Mouse (Mus musculus): ENCODE data around the gene Ski. TPM values are rescaled to one million over a fixed set of nuclear protein-coding genes. Genes with fewer than 3 reads are reported as not detected.

Ski gene
- polyA plus RNA-seq, 1 experiment from 2014 or later: 14.5 TPM

- H3K36me3 ChIP-seq (ENCODE audit: insufficient read depth, low read length): peaks cover 7% of the 10 kb centered on the region; the same call in 1 of the 2 replicates
- peaks cover 77% of the 10 kb centered on the region for H3K4me1 ChIP-seq (ENCODE audit: insufficient read depth, low read length)
- no peaks in the 10 kb centered on the region for H3K27me3 ChIP-seq (ENCODE audit: insufficient read depth, low read length)
- WGBS: 40% methylated on average over 9 of the region's 9 CpGs
- no peak overlapping the region for H3K27ac ChIP-seq (ENCODE audit: low read length)
- H3K4me3 ChIP-seq (ENCODE audit: low read length): no peak overlapping the region
- no peak overlapping the region for H3K9ac ChIP-seq (replicated peaks; ENCODE audit: low read length)
- H3K9me3 ChIP-seq (ENCODE audit: low read length): no peaks in the 10 kb centered on the region
- H3K4me2 ChIP-seq (replicated peaks; ENCODE audit: low read depth, low read length): 0 out of 2 replicates have a peak overlapping the region, but pooled peaks have one; percentile 3
- no peak for ATAC-seq (ENCODE audit: low FRiP score, low TSS enrichment)
Measured at GRCm38 (mm10) chr4:155215203-155215602, 7.2 kb downstream of the Ski start.

GRCm38 (mm10) chr4:155214793-155215192, 7.6 kb downstream of the Ski start:
- no peak for ATAC-seq (ENCODE audit: low FRiP score, low TSS enrichment)
- Histone ChIP-seq H3K4me2 (replicated peaks; ENCODE audit: low read depth, low read length) (0 out of 2 replicates have a peak overlapping the region, but pooled peaks have one; percentile 3), H3K27ac (ENCODE audit: low read length) (no peak overlapping the region), H3K9ac (replicated peaks; ENCODE audit: low read length) (no peak overlapping the region), H3K9me3 (ENCODE audit: low read length) (no peaks in the 10 kb centered on the region), H3K36me3 (ENCODE audit: insufficient read depth, low read length) (peaks cover 7% of the 10 kb centered on the region; the same call in 1 of the 2 replicates), H3K4me1 (ENCODE audit: insufficient read depth, low read length) (peaks cover 73% of the 10 kb centered on the region), H3K27me3 (ENCODE audit: insufficient read depth, low read length) (no peaks in the 10 kb centered on the region), H3K4me3 (ENCODE audit: low read length) (no peak overlapping the region)
- WGBS: 81% methylated on average over 10 of the region's 10 CpGs

GRCm38 (mm10) chr4:155214188-155214587, 8.2 kb downstream of the Ski start:
- Histone ChIP-seq H3K4me1 (ENCODE audit: insufficient read depth, low read length) (peaks cover 73% of the 10 kb centered on the region), H3K27me3 (ENCODE audit: insufficient read depth, low read length) (no peaks in the 10 kb centered on the region), H3K9ac (replicated peaks; ENCODE audit: low read length) (0 out of 2 replicates have a peak overlapping the region, but pooled peaks have one; percentile 19), H3K9me3 (ENCODE audit: low read length) (no peaks in the 10 kb centered on the region), H3K36me3 (ENCODE audit: insufficient read depth, low read length) (peaks cover 7% of the 10 kb centered on the region; the same call in 1 of the 2 replicates), H3K27ac (ENCODE audit: low read length) (no peak overlapping the region), H3K4me2 (replicated peaks; ENCODE audit: low read depth, low read length) (no peak overlapping the region), H3K4me3 (ENCODE audit: low read length) (no peak overlapping the region)
- 73% methylated on average over 6 of the region's 6 CpGs for WGBS
- ATAC-seq (ENCODE audit: low FRiP score, low TSS enrichment): no peak

DNA sequence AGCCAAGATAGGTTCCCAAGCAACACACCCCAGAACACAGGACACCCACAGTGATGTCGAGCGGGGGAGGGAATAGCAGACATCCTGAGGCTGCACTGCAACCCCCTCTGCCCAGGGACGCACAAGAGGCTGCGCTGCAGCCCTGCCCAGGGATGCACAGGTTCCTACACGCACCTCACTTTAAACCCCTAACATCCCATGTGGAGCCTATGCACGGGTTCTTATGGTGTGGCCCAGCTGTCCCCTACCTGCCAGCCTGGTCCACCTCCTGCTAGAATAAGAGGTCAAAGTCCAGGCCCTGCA, 8.7 kb downstream of the Ski start:
- 69% methylated on average over 6 of the region's 6 CpGs for WGBS
- Histone ChIP-seq H3K36me3 (ENCODE audit: insufficient read depth, low read length) (peaks cover 7% of the 10 kb centered on the region; the same call in 1 of the 2 replicates), H3K27ac (ENCODE audit: low read length) (no peak overlapping the region), H3K27me3 (ENCODE audit: insufficient read depth, low read length) (no peaks in the 10 kb centered on the region), H3K4me3 (ENCODE audit: low read length) (no peak overlapping the region), H3K9me3 (ENCODE audit: low read length) (no peaks in the 10 kb centered on the region), H3K9ac (replicated peaks; ENCODE audit: low read length) (no peak overlapping the region), H3K4me2 (replicated peaks; ENCODE audit: low read depth, low read length) (no peak overlapping the region), H3K4me1 (ENCODE audit: insufficient read depth, low read length) (peaks cover 73% of the 10 kb centered on the region)
- ATAC-seq (ENCODE audit: low FRiP score, low TSS enrichment): no peak

- no peak overlapping the region for H3K27ac ChIP-seq (ENCODE audit: low read length)
- 65% methylated on average over 9 of the region's 9 CpGs for WGBS
- H3K9ac ChIP-seq (replicated peaks; ENCODE audit: low read length): no peak overlapping the region
- H3K36me3 ChIP-seq (ENCODE audit: insufficient read depth, low read length): peaks cover 7% of the 10 kb centered on the region; the same call in 1 of the 2 replicates
- no peaks in the 10 kb centered on the region for H3K9me3 ChIP-seq (ENCODE audit: low read length)
- H3K4me2 ChIP-seq (replicated peaks; ENCODE audit: low read depth, low read length): no peak overlapping the region
- H3K4me1 ChIP-seq (ENCODE audit: insufficient read depth, low read length): peaks cover 73% of the 10 kb centered on the region
- no peak overlapping the region for H3K4me3 ChIP-seq (ENCODE audit: low read length)
- no peak for ATAC-seq (ENCODE audit: low FRiP score, low TSS enrichment)
- H3K27me3 ChIP-seq (ENCODE audit: insufficient read depth, low read length): no peaks in the 10 kb centered on the region
Measured at GRCm38 (mm10) chr4:155213052-155213751, 9.2 kb downstream of the Ski start.

DNA sequence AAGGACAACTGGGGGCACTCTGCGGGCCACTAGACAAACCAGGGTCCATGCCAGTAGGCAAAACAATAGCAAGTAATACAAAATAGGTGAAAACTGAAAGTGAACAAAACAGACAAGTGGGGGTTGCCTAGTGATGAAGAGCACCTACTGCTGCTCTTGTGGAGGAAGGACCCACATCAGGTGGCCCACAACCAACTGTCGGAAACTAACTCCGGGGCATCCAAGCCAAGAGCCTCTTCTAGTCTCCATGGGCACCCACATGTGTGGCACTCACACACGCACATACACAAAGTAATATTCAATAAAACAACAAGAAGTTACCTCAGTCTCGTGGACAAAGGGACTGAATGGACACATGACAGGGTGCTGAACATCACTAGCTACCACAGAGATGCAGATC, 12.9 kb downstream of the Ski start:
- Histone ChIP-seq H3K4me1 (ENCODE audit: insufficient read depth, low read length) (peaks cover 68% of the 10 kb centered on the region), H3K27me3 (ENCODE audit: insufficient read depth, low read length) (no peaks in the 10 kb centered on the region), H3K27ac (ENCODE audit: low read length) (no peak overlapping the region), H3K4me2 (replicated peaks; ENCODE audit: low read depth, low read length) (no peak overlapping the region), H3K36me3 (ENCODE audit: insufficient read depth, low read length) (peaks cover 7% of the 10 kb centered on the region; the same call in 1 of the 2 replicates), H3K9ac (replicated peaks; ENCODE audit: low read length) (no peak overlapping the region), H3K9me3 (ENCODE audit: low read length) (no peaks in the 10 kb centered on the region), H3K4me3 (ENCODE audit: low read length) (no peak overlapping the region)
- WGBS: 91% methylated on average over 5 of the region's 5 CpGs
- ATAC-seq (ENCODE audit: low FRiP score, low TSS enrichment): no peak

- no peak for ATAC-seq (ENCODE audit: low FRiP score, low TSS enrichment)
- Histone ChIP-seq H3K36me3 (ENCODE audit: insufficient read depth, low read length) (peaks cover 7% of the 10 kb centered on the region; the same call in 1 of the 2 replicates), H3K4me2 (replicated peaks; ENCODE audit: low read depth, low read length) (no peak overlapping the region), H3K4me3 (ENCODE audit: low read length) (no peak overlapping the region), H3K4me1 (ENCODE audit: insufficient read depth, low read length) (peaks cover 64% of the 10 kb centered on the region), H3K27ac (ENCODE audit: low read length) (no peak overlapping the region; the same call in 1 of the 2 replicates), H3K27me3 (ENCODE audit: insufficient read depth, low read length) (no peaks in the 10 kb centered on the region), H3K9me3 (ENCODE audit: low read length) (no peaks in the 10 kb centered on the region), H3K9ac (replicated peaks; ENCODE audit: low read length) (no peak overlapping the region)
Measured at GRCm38 (mm10) chr4:155209079-155209478, 13.3 kb downstream of the Ski start.

DNA sequence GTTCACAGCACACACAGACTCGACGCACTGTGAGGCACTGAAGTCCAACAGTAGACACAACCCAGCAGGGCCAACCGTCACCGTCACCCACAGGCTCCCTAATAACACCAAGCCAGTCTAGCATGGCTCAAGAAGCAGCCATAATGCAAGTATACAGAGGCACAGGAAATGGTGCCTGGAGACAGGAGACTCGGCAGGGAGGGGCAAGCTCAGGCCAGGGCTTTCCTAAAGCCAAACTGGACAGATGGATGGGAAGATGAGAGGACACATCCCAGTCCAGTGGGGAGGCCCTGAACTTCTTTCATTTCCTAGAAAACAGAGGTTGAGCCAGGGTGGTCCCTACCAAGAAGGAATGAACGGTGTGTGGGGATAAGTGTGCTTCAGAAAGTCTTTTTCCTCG, 13.8 kb downstream of the Ski start:
- Histone ChIP-seq H3K9me3 (ENCODE audit: low read length) (no peaks in the 10 kb centered on the region), H3K4me1 (ENCODE audit: insufficient read depth, low read length) (peaks cover 59% of the 10 kb centered on the region), H3K27me3 (ENCODE audit: insufficient read depth, low read length) (no peaks in the 10 kb centered on the region), H3K9ac (replicated peaks; ENCODE audit: low read length) (no peak overlapping the region), H3K4me3 (ENCODE audit: low read length) (no peak overlapping the region), H3K36me3 (ENCODE audit: insufficient read depth, low read length) (peaks cover 7% of the 10 kb centered on the region; the same call in 1 of the 2 replicates), H3K4me2 (replicated peaks; ENCODE audit: low read depth, low read length) (no peak overlapping the region), H3K27ac (ENCODE audit: low read length) (peak overlapping the region; percentile 19)
- whole genome bisulfite sequencing: 60% methylated on average over 7 of the region's 7 CpGs
- ATAC-seq (ENCODE audit: low FRiP score, low TSS enrichment): no peak

DNA sequence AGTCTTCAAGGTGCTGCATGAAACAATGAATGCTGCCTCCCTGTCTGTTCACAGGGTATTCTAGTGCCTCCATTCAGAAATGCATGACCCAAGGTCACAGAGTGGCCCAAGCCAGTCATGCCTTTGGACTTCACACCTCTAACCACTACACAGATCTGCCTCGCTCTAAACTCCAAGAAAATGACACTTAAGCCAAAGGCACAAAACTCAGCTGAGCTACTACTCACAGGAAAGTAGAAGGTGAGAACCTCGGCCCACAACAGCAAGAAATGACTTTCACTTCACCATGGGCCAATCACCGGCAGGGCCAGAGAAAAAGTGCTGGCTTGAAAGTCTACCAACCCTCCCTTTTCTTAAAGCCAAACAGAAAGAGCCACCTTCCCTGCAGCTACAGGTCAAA, 14.6 kb downstream of the Ski start:
- WGBS: 72% methylated on average over 3 of the region's 3 CpGs
- Histone ChIP-seq H3K4me3 (ENCODE audit: low read length) (no peak overlapping the region), H3K27ac (ENCODE audit: low read length) (peak overlapping the region; percentile 19), H3K4me2 (replicated peaks; ENCODE audit: low read depth, low read length) (no peak overlapping the region), H3K27me3 (ENCODE audit: insufficient read depth, low read length) (no peaks in the 10 kb centered on the region), H3K4me1 (ENCODE audit: insufficient read depth, low read length) (peaks cover 52% of the 10 kb centered on the region), H3K9me3 (ENCODE audit: low read length) (no peaks in the 10 kb centered on the region), H3K9ac (replicated peaks; ENCODE audit: low read length) (no peak overlapping the region), H3K36me3 (ENCODE audit: insufficient read depth, low read length) (peaks cover 7% of the 10 kb centered on the region; the same call in 1 of the 2 replicates)
- no peak for ATAC-seq (ENCODE audit: low FRiP score, low TSS enrichment)

DNA sequence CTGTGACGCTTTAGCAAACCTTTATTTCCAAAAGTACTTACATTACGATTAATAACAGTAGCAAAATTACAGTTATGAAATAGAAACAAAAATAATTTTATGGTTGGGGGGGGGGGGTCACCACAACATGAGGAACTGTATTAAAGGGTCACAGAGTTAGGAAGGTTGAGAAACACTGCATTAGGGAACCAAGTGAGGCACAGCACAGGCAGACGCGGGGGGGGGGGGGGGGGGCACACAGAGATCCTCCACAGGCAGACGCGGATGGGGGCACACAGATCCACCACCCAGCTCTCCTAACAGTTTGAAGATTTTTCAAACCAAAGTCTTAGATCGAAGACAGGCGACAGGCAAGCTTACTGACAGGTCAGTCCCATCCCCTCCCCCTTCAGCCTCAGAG, 15.9 kb downstream of the Ski start:
- 77% methylated on average over 8 of the region's 8 CpGs for WGBS

More for the DNA sequence above, 15.9 kb downstream of the Ski start:
- Histone ChIP-seq H3K9ac (replicated peaks; ENCODE audit: low read length) (no peak overlapping the region), H3K36me3 (ENCODE audit: insufficient read depth, low read length) (peaks cover 7% of the 10 kb centered on the region; the same call in 1 of the 2 replicates), H3K4me2 (replicated peaks; ENCODE audit: low read depth, low read length) (no peak overlapping the region), H3K4me1 (ENCODE audit: insufficient read depth, low read length) (peaks cover 60% of the 10 kb centered on the region), H3K4me3 (ENCODE audit: low read length) (no peak overlapping the region), H3K9me3 (ENCODE audit: low read length) (no peaks in the 10 kb centered on the region), H3K27ac (ENCODE audit: low read length) (peak overlapping the region; percentile 80), H3K27me3 (ENCODE audit: insufficient read depth, low read length) (no peaks in the 10 kb centered on the region)
- no peak for ATAC-seq (ENCODE audit: low FRiP score, low TSS enrichment)

All from kidney, embryonic 16.5 days (tissue).